ENCODE assay signal across 7 mouse cellular contexts in the genomic region with DNA sequence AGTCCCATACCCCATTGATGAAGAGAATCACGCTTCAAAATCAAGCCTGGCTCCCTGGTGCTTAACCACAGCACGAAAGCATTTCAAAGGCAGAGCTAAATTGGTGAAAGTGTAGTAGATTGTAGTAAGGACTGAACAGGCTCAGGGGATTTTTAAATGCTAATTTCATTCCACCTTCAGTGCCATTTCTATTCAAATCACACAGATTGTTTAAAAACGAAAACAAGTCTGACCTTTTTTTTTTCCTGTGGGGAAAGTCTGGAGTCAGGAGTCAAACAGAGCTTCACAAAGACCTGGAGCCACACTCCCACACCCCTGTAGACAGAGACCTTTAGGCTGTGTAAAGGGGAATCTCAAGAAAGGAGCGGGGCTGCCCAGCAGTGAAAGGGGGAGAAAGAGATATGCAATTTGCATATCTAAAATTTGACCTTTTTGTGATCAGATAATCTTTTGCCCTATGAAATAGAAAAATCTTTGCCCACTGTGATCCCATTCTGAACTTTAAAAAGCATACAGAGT. TPM values are rescaled to one million over a fixed set of nuclear protein-coding genes. Genes with fewer than 3 reads are reported as not detected.
DNase-seq lines count a peak whose midpoint lies in the region; ATAC-seq and TF ChIP-seq lines count a peak whose summit lies in the region.

No protein-coding gene starts in this region.

- no peak overlapping the region for H3K27ac ChIP-seq in embryonic facial prominence, embryonic 15.5 days (replicated peaks)
- H3K27ac ChIP-seq in limb, embryonic 11.5 days (replicated peaks; ENCODE audit: low read depth, low read length) = no peak overlapping the region
- H3K27ac ChIP-seq in stomach, embryonic 15.5 days = no peak overlapping the region

- no peak for TF ChIP-seq POLR2A in lung, adult 2 months (IDR thresholded peaks at IDR 0.05; ENCODE audit: borderline replicate concordance, extremely low read depth, low read depth, low read length)

- no peaks in the 10 kb centered on the region for H3K36me3 ChIP-seq in embryonic facial prominence, embryonic 15.5 days
- H3K36me3 ChIP-seq in limb, embryonic 11.5 days (ENCODE audit: control insufficient read depth, insufficient read depth, low read length) = no peaks in the 10 kb centered on the region
- no peaks in the 10 kb centered on the region for H3K36me3 ChIP-seq in stomach, embryonic 15.5 days

- no peaks in the 10 kb centered on the region for H3K4me1 ChIP-seq in lung, adult 2 months (ENCODE audit: control insufficient read depth, insufficient read depth, low read length)
- H3K4me1 ChIP-seq in embryonic facial prominence, embryonic 15.5 days = no peaks in the 10 kb centered on the region
- no peaks in the 10 kb centered on the region for H3K4me1 ChIP-seq in limb, embryonic 11.5 days (ENCODE audit: control insufficient read depth, insufficient read depth, low read length)
- no peaks in the 10 kb centered on the region for H3K4me1 ChIP-seq in stomach, embryonic 15.5 days

- 45% methylated on average over 4 of the region's 4 CpGs for WGBS in lung, adult 2 months
- WGBS in embryonic facial prominence, embryonic 15.5 days = 28% methylated on average over 4 of the region's 4 CpGs
- 27% methylated on average over 4 of the region's 4 CpGs for WGBS in limb, embryonic 11.5 days
- 38% methylated on average over 4 of the region's 4 CpGs for WGBS in stomach, embryonic 15.5 days

- no peak for TF ChIP-seq CTCF in lung, adult 2 months (IDR thresholded peaks at IDR 0.05; ENCODE audit: insufficient read depth, low read length)

- no peak overlapping the region for H3K9ac ChIP-seq in embryonic facial prominence, embryonic 15.5 days
- no peak overlapping the region for H3K9ac ChIP-seq in limb, embryonic 11.5 days (ENCODE audit: low read length)
- H3K9ac ChIP-seq in stomach, embryonic 15.5 days = no peak overlapping the region

- DNase-seq in lung, adult 2 months = no peak
- DNase-seq in lung, adult 18-20 months = no peak
- DNase-seq in limb, embryonic 11.5 days (ENCODE audit: low spot score) = no peak
- no peak for DNase-seq in testis, postnatal 10 days (ENCODE audit: low spot score)
- no peak for DNase-seq in kidney, adult 18-20 months

- H3K4me2 ChIP-seq in embryonic facial prominence, embryonic 15.5 days (replicated peaks) = peak overlapping the region; percentile 49
- peak overlapping the region; percentile 43 for H3K4me2 ChIP-seq in limb, embryonic 11.5 days (ENCODE audit: low read depth, severe bottlenecking)
- H3K4me2 ChIP-seq in stomach, embryonic 15.5 days = peak overlapping the region; percentile 56

- no peaks in the 10 kb centered on the region for H3K9me3 ChIP-seq in embryonic facial prominence, embryonic 15.5 days (replicated peaks)
- H3K9me3 ChIP-seq in limb, embryonic 11.5 days (ENCODE audit: control insufficient read depth, low read length) = no peaks in the 10 kb centered on the region
- no peaks in the 10 kb centered on the region for H3K9me3 ChIP-seq in stomach, embryonic 15.5 days

- peak overlapping the region; percentile 19 for H3K4me3 ChIP-seq in lung, adult 2 months (replicated peaks; ENCODE audit: extremely low read depth, low read depth, low read length)
- H3K4me3 ChIP-seq in embryonic facial prominence, embryonic 15.5 days (replicated peaks) = peak overlapping the region; percentile 35
- H3K4me3 ChIP-seq in limb, embryonic 11.5 days (ENCODE audit: low read depth, low read length) = peak overlapping the region; percentile 14; the same call in 1 of the 2 replicates
- H3K4me3 ChIP-seq in stomach, embryonic 15.5 days (replicated peaks) = peak overlapping the region; percentile 24; the same call in 1 of the 2 replicates

- no peak for ATAC-seq in embryonic facial prominence, embryonic 15.5 days (ENCODE audit: insufficient number of reproducible peaks, low FRiP score, low TSS enrichment, low read depth)
- ATAC-seq in limb, embryonic 11.5 days (ENCODE audit: insufficient number of reproducible peaks, low FRiP score, low TSS enrichment, low read depth) = no peak
- no peak for ATAC-seq in stomach, embryonic 15.5 days (ENCODE audit: insufficient read depth, low FRiP score, low read depth)

- no peaks in the 10 kb centered on the region for H3K27me3 ChIP-seq in embryonic facial prominence, embryonic 15.5 days
- H3K27me3 ChIP-seq in limb, embryonic 11.5 days (ENCODE audit: control insufficient read depth, insufficient read depth, low read length) = no peaks in the 10 kb centered on the region
- H3K27me3 ChIP-seq in stomach, embryonic 15.5 days (replicated peaks) = no peaks in the 10 kb centered on the region

RNA-seq across cellular contexts. Expression of a gene that starts 28.6 kb away (rescaled TPM):
- 1.6 and 2.6 TPM in 2 replicates for polyA plus RNA-seq in lung, adult 2 months (2012; rRNA removed)
- 3.6 and 5.9 TPM in 2 replicates for polyA plus RNA-seq in embryonic facial prominence, embryonic 15.5 days (2015; fragmentation: Nextera tagmentation; extraction: Ambion mirVana)
- polyA plus RNA-seq in limb, embryonic 11.5 days (2014; fragmentation: Nextera tagmentation; extraction: Ambion mirVana) = 0.24 TPM in 1 of 2 replicates, not detected in the other
- 0.27 TPM in 2 replicates for polyA plus RNA-seq in stomach, embryonic 15.5 days (2015; fragmentation: Nextera tagmentation; extraction: Ambion mirVana)
